Mouse (Mus musculus): ENCODE measurements around the gene Gmppb.

DNA sequence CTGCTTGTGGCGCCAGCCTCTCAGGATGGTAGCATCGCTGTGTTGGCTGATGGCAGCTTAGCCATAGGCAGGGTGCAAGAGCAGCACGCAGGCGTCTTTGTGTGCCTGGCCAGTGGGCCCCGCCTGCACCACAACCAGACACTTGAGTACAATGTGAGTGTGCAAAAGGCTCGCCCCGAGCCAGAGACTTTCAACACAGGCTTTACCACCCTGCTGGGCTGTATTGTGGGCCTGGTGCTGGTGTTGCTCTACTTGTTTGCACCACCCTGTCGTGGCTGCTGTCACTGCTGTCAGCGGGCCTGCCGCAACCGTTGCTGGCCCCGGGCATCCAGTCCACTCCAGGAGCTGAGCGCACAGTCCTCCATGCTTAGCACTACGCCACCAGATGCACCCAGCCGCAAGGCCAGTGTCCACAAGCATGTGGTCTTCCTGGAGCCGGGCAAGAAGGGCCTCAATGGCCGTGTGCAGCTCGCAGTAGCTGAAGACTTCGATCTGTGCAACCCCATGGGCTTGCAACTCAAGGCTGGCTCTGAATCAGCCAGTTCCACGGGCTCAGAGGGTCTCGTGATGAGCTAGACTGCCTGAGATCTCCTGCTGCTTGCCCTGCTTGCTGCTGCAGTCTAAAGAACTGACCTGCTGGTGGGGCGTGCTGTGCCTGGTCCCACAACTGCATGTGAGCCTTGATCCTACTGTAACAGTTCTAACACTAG, 5.4 kb downstream of the Gmppb start:
- TF ChIP-seq CTCF (IDR thresholded peaks at IDR 0.05; ENCODE audit: low read depth): no peak
- no peak for TF ChIP-seq EP300 (IDR thresholded peaks at IDR 0.05; ENCODE audit: low read depth)

All from liver, embryonic 14.5 days (tissue).